Mouse (Mus musculus): ENCODE results near the gene 2210016F16Rik.

DNA sequence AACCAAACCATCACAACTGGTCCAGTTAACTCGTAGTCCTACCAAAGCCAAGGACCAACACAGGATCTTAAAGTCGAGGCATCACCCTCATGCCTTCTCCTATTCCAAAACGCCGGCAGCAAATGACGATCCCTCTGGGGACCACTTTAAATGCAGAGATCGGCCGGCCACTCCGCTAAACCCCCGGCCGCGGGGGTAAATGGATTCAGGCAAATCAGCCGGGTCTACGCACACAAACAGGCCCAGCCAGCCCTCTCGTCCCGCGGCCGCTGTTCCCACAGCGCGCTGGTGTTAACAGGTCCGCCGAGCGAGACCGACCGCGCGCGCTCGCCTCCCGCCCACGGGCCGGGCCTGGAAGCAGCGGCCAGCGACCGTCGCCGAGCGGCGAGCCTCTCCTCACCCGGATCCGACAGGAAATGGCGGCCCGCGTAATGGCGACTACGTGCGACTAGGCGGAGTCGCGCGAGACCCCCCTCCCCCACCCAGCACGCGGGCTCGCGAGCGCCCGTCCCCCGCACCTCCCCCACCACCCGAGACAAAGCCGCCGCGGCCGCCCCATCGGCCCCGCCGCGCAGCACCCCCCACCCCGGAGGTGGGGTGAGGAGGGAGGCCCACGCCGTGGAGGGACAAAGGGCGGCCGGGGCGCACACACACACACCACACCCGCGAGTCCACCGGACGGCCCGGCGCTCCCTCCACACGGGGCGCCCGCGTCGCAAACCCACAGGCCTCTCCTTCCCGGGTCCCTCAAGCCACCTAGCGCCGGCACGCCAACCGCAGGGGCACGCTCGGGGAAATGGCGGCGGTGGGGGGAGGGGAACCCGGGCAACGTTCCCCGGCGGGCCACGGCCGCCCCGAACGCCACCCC is 16.3 kb upstream of the 2210016F16Rik start:
- TF ChIP-seq CTCF (conservative IDR thresholded peaks at IDR 0.05 in 1 of 2, IDR thresholded peaks at IDR 0.05 in 1 of 2; ENCODE audit: low read depth in 2 of 2, low read length in 2 of 2) (no peak), NELFE (IDR thresholded peaks at IDR 0.05; ENCODE audit: low read depth, low read length) (no peak), POLR2A (IDR thresholded peaks at IDR 0.05; ENCODE audit: low read depth, low read length) (no peak; the same call in 1 of the 2 replicates), EP300 (IDR thresholded peaks at IDR 0.05; ENCODE audit: low read length) (no peak), ZC3H11A (IDR thresholded peaks at IDR 0.05; ENCODE audit: low read depth, low read length) (no peak), UBTF (IDR thresholded peaks at IDR 0.05; ENCODE audit: low read depth, low read length) (no peak), USF1 (IDR thresholded peaks at IDR 0.05; ENCODE audit: low read depth, low read length) (no peak), POLR2AphosphoS2 (IDR thresholded peaks at IDR 0.05; ENCODE audit: low read depth, low read length) (no peak)
